Mouse (Mus musculus) hindbrain, postnatal 0 days (tissue): ENCODE measurements around the gene Pdia5. TPM values are rescaled to one million over a fixed set of nuclear protein-coding genes. Genes with fewer than 3 reads are reported as not detected.

ENCODE experiments used
- ATAC-seq: fragments of 200-750 bp; cut with Nextera tagmentation; 2 replicates; pipeline ENCODE4 v1.8.0; 2017; ENCODE audit warnings: mild to moderate bottlenecking, moderate TSS enrichment, moderate library complexity
- DNase-seq: peaks from one replicate; pipeline ENCODE4 v3.0.0-alpha.2; 2015; ENCODE audit warnings: low spot score
- H3K27ac ChIP-seq: fragments of 300-500 bp; sonication (generic); 2 replicates; pipeline ENCODE4 v1.5.1; 2014; ENCODE audit warnings: mild to moderate bottlenecking
- H3K27me3 ChIP-seq: fragments of 300-500 bp; sonication (generic); 2 replicates; pipeline ENCODE4 v1.6.1; 2014; ENCODE audit warnings: low read length, mixed read lengths; ENCODE audit not compliant: insufficient read depth
- H3K36me3 ChIP-seq: fragments of 300-500 bp; sonication (generic); 2 replicates; pipeline ENCODE4 v1.6.1; 2014; ENCODE audit warnings: low read length, mixed read lengths; ENCODE audit not compliant: insufficient read depth
- H3K4me1 ChIP-seq: fragments of 300-500 bp; sonication (generic); 2 replicates; pipeline ENCODE4 v1.6.1; 2014; ENCODE audit warnings: antibody characterized with exemption, low read length, mixed read lengths; ENCODE audit not compliant: insufficient read depth
- H3K4me2 ChIP-seq: fragments of 300-500 bp; sonication (generic); 2 replicates; pipeline ENCODE4 v1.6.1; 2014; ENCODE audit warnings: low read depth, mild to moderate bottlenecking, low read length, moderate library complexity, mixed read lengths
- H3K4me3 ChIP-seq: fragments of 300-500 bp; sonication (generic); 2 replicates; pipeline ENCODE4 v1.5.1; 2014; ENCODE audit warnings: low read length
- H3K9ac ChIP-seq: fragments of 300-500 bp; sonication (generic); replicated peaks from 2 replicates; pipeline ENCODE4 v1.6.1; 2014; ENCODE audit warnings: mild to moderate bottlenecking, low read length, moderate library complexity, mixed read lengths
- H3K9me3 ChIP-seq: fragments of 300-500 bp; sonication (generic); 2 replicates; pipeline ENCODE4 v1.6.1; 2016; ENCODE audit warnings: low read length, mixed read lengths
- CTCF ChIP-seq: IDR thresholded peaks from 2 replicates; pipeline ENCODE4 v1.5.1; 2016; ENCODE audit warnings: antibody characterized with exemption, control low read depth, low read depth
- WGBS: fragments of 180-500 bp; shearing (Covaris S2); extraction: QIAGEN DNeasy Blood & Tissue Kit; methylation state at CpG from one replicate; pipeline ENCODE4 v1.1.7; 2014; 5-methylcytosine and 5-hydroxymethylcytosine counted together
- microRNA-seq, 2 experiments: library from miRNA; unstranded; fragments of <30 nt; microRNA quantifications; one replicate each; pipeline ENCODE4; 2016
- polyA plus RNA-seq: library from polyadenylated mRNA; unstranded; fragments of >200 nt; fragmentation: Nextera tagmentation; extraction: Ambion mirVana; gene quantifications from 2 replicates; pipeline ENCODE4 v1.2.1, GENCODE M21; 2015
- total RNA-seq: library from RNA; depleted of rRNA; stranded (reverse); fragments of >200 nt; gene quantifications from 2 replicates; pipeline ENCODE4 v1.2.3, GENCODE M21; 2014; rRNA removed

Gene Pdia5
- total and polyA plus RNA-seq, 2 experiments from 2014 or later = 1.4 to 9.1 TPM

GRCm38 (mm10) chr16:35379344-35379743, 111.3 kb downstream of the Pdia5 start:
- no peak overlapping the region for H3K4me3 ChIP-seq
- no peak for TF ChIP-seq CTCF
- DNase-seq = no peak
- H3K36me3 ChIP-seq = no peaks in the 10 kb centered on the region
- H3K9ac ChIP-seq = no peak overlapping the region
- H3K4me1 ChIP-seq = no peaks in the 10 kb centered on the region
- ATAC-seq = no peak
- no peak overlapping the region for H3K4me2 ChIP-seq
- H3K9me3 ChIP-seq = no peaks in the 10 kb centered on the region
- 89% methylated on average over 3 of the region's 3 CpGs for whole genome bisulfite sequencing
- no peaks in the 10 kb centered on the region for H3K27me3 ChIP-seq
- no peak overlapping the region for H3K27ac ChIP-seq

- Histone ChIP-seq H3K4me1 (no peaks in the 10 kb centered on the region; the same call in 1 of the 2 replicates), H3K4me3 (peak overlapping the region; percentile 93), H3K36me3 (no peaks in the 10 kb centered on the region), H3K27me3 (no peaks in the 10 kb centered on the region), H3K9me3 (no peaks in the 10 kb centered on the region), H3K9ac (peak overlapping the region; percentile 83), H3K4me2 (peak overlapping the region; percentile 93), H3K27ac (peak overlapping the region; percentile 84; the same call in 1 of the 2 replicates)
- DNase-seq (no peak), ATAC-seq (peak; percentile 62)
- no peak for TF ChIP-seq CTCF
- under 1% methylated on average over 7 of the region's 7 CpGs for WGBS
Observed at GRCm38 (mm10) chr16:35364063-35364428, 126.6 kb downstream of the Pdia5 start.

DNA sequence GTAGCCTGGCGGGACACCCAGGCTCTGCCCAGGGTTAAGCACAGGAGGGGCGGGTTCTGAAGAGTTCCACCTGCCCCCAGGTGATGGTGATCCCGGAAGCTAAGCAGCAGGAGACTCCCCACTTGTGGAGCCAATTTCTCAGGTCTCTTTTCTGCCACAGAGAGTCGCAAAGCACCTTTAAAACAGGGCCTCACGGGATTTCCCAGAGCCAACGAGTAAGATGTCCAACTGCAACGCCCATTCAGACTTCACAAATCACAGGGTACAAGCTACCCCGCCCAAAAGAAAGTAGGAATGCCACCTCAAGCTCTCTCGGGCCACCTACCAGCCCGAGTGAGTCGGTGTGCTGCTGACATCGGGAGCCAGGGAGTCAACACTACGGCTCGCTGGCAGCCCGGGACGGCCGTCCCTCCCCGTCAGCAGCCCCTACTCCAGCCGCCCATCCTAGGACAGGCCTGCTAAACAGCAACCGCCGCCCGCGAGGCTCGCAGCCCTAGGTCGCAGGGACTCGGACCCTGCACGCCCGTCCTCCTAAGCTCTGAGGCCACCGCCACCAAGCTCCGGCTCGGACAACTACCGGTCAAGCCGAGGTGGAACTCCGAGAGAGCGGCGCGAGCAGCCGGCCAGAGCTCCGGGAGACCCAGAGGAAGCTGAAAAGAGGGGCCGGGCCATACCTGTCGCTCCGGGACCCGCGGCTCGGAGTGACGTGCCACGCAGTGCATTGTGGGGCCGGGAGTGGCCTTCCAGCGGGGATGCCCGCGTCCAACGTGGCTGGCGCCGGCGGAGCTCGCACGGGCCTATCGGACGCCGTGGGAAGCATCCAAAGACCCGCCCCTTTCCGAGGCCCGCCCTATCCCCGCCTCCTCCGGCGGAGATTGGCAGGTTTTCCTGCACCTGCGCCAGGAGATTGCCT, 127.3 kb downstream of the Pdia5 start, which contains the start of gene Sec22a:
Gene Sec22a, minus strand, starts transcription at position 769 of the 913 bp plus-strand sequence.
- TF ChIP-seq CTCF = no peak
- H3K27ac ChIP-seq = peak within 1 kb of the TSS; percentile 84
- ATAC-seq (peak; percentile 100), DNase-seq (peak; percentile 99)
- H3K9ac ChIP-seq = peak within 1 kb of the TSS; percentile 83
- H3K4me1 ChIP-seq = no peaks in the 10 kb centered on the region; the same call in 1 of the 2 replicates
- peak within 1 kb of the TSS; percentile 93 for H3K4me2 ChIP-seq
- under 1% methylated on average over 67 of the region's 67 CpGs for WGBS
- H3K4me3 ChIP-seq = peak within 1 kb of the TSS; percentile 93
- no peaks in the 10 kb centered on the region for H3K27me3 ChIP-seq
- H3K36me3 ChIP-seq = no peaks in the 10 kb centered on the region
- H3K9me3 ChIP-seq = no peaks in the 10 kb centered on the region

DNA sequence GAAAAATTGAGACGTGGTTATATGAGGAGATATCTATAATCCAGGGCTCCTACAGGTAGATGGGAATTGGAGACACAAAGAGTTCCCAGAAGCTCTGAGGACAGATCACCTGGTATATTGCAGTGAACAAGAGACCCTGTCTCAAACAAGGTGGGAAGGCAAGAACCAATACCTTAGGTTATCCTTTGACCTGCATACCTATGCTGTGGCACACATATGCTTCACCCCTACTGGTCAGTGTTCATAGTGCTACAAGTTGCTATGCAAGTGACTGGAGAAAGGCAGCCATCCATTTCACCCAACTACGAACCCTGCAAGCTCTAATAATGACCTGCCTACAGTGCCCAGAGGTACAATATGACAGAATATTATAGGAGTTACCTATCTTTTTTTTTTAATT, 128.5 kb downstream of the Pdia5 start:
- Histone ChIP-seq H3K9ac (no peak overlapping the region), H3K36me3 (no peaks in the 10 kb centered on the region), H3K4me3 (no peak overlapping the region), H3K27ac (no peak overlapping the region), H3K4me1 (no peaks in the 10 kb centered on the region; the same call in 1 of the 2 replicates), H3K27me3 (no peaks in the 10 kb centered on the region), H3K9me3 (no peaks in the 10 kb centered on the region), H3K4me2 (no peak overlapping the region)
- DNase-seq (no peak), ATAC-seq (no peak)
- WGBS = 84% methylated on average over 2 of the region's 2 CpGs
- peak; percentile 32; the same call in 1 of the 2 replicates for TF ChIP-seq CTCF

- WGBS = 30% methylated on average over 6 of the region's 6 CpGs
- H3K4me3 ChIP-seq = no peak overlapping the region
- no peaks in the 10 kb centered on the region for H3K27me3 ChIP-seq
Observed at GRCm38 (mm10) chr16:35360593-35360992, 130.1 kb downstream of the Pdia5 start.

GRCm38 (mm10) chr16:35357449-35357848, 133.2 kb downstream of the Pdia5 start:
- 79% methylated on average over 1 of the region's 1 CpGs for WGBS
- H3K9ac ChIP-seq = no peak overlapping the region

More at GRCm38 (mm10) chr16:35360593-35360992, 130.1 kb downstream of the Pdia5 start:
- Histone ChIP-seq H3K9ac (no peak overlapping the region), H3K36me3 (no peaks in the 10 kb centered on the region), H3K27ac (no peak overlapping the region), H3K4me1 (no peaks in the 10 kb centered on the region; the same call in 1 of the 2 replicates), H3K9me3 (no peaks in the 10 kb centered on the region), H3K4me2 (no peak overlapping the region)
- TF ChIP-seq CTCF = peak; percentile 77
- DNase-seq (peak; percentile 54), ATAC-seq (no peak)

More at GRCm38 (mm10) chr16:35357449-35357848, 133.2 kb downstream of the Pdia5 start:
- ATAC-seq (no peak), DNase-seq (no peak)
- H3K27ac ChIP-seq = no peak overlapping the region
- TF ChIP-seq CTCF = no peak
- no peaks in the 10 kb centered on the region for H3K36me3 ChIP-seq
- H3K4me3 ChIP-seq = no peak overlapping the region
- no peaks in the 10 kb centered on the region for H3K27me3 ChIP-seq
- no peaks in the 10 kb centered on the region for H3K4me1 ChIP-seq
- H3K9me3 ChIP-seq = no peaks in the 10 kb centered on the region
- H3K4me2 ChIP-seq = no peak overlapping the region

Small RNA genes within 50 kb of the gene (microRNA-seq; reads per million reads assigned to microRNA genes)
- gene Gm25548 = 0 reads per million in 2 experiments

Other genes with a start within 250 kb of the Pdia5 start
- 14.7 and 15.5 TPM in 2 replicates for gene Sec22a, start 127.0 kb downstream of the Pdia5 start, total RNA-seq
- gene Sec22a, start 127.0 kb downstream of the Pdia5 start, polyA plus RNA-seq = 41.4 and 42.7 TPM in 2 replicates
- gene Sema5b, start 50.3 kb upstream of the Pdia5 start, total RNA-seq = 37.0 and 47.0 TPM in 2 replicates
- gene Sema5b, start 50.3 kb upstream of the Pdia5 start, polyA plus RNA-seq = 12.3 and 14.8 TPM in 2 replicates